Mouse (Mus musculus) stomach, embryonic 14.5 days (tissue): ENCODE results near the gene Prkca. TPM values are rescaled to one million over a fixed set of nuclear protein-coding genes. Genes with fewer than 3 reads are reported as not detected.

ENCODE experiments used
- ATAC-seq: fragments of 200-750 bp; cut with Nextera tagmentation; 2 replicates; pipeline ENCODE4 v1.8.0; 2017; ENCODE audit warnings: low read depth, moderate TSS enrichment; ENCODE audit not compliant: insufficient number of reproducible peaks, insufficient read depth, low FRiP score
- H3K27ac ChIP-seq: fragments of 300-500 bp; sonication (generic); 2 replicates; pipeline ENCODE4 v1.5.1; 2014; ENCODE audit warnings: mild to moderate bottlenecking, low read length, moderate library complexity, mixed read lengths
- H3K27me3 ChIP-seq: fragments of 300-500 bp; sonication (generic); 2 replicates; pipeline ENCODE4 v1.6.1; 2014; ENCODE audit warnings: low read length, control low read depth, mixed read lengths; ENCODE audit not compliant: control insufficient read depth, insufficient read depth
- H3K36me3 ChIP-seq: fragments of 300-500 bp; sonication (generic); 2 replicates; pipeline ENCODE4 v1.6.1; 2014; ENCODE audit warnings: mild to moderate bottlenecking, control low read depth, low read length, moderate library complexity, mixed read lengths; ENCODE audit not compliant: control insufficient read depth, insufficient read depth
- H3K4me1 ChIP-seq: fragments of 300-500 bp; sonication (generic); 2 replicates; pipeline ENCODE4 v1.6.1; 2014; ENCODE audit warnings: low read length, control low read depth, mixed read lengths; ENCODE audit not compliant: control insufficient read depth, insufficient read depth
- H3K4me2 ChIP-seq: fragments of 300-500 bp; sonication (generic); replicated peaks from 2 replicates; pipeline ENCODE4 v1.6.1; 2014; ENCODE audit warnings: low read depth, low read length, control low read depth
- H3K4me3 ChIP-seq: fragments of 300-500 bp; sonication (generic); 2 replicates; pipeline ENCODE4 v1.5.1; 2014; ENCODE audit warnings: low read depth, low read length, control low read depth
- H3K9ac ChIP-seq: fragments of 300-500 bp; sonication (generic); replicated peaks from 2 replicates; pipeline ENCODE4 v1.6.1; 2014; ENCODE audit warnings: low read depth, mild to moderate bottlenecking, control low read depth, low read length, moderate library complexity, mixed read lengths
- H3K9me3 ChIP-seq: fragments of 300-500 bp; sonication (generic); 2 replicates; pipeline ENCODE4 v1.6.1; 2016; ENCODE audit warnings: low read depth, low read length, control low read depth; ENCODE audit not compliant: control insufficient read depth
- WGBS: fragments of 180-500 bp; shearing (Covaris S2); extraction: QIAGEN DNeasy Blood & Tissue Kit; methylation state at CpG from one replicate; pipeline ENCODE4 v1.1.7; 2014; 5-methylcytosine and 5-hydroxymethylcytosine counted together
- polyA plus RNA-seq: library from polyadenylated mRNA; unstranded; fragments of >200 nt; fragmentation: Nextera tagmentation; extraction: Ambion mirVana; gene quantifications from 2 replicates; pipeline ENCODE4 v1.2.1, GENCODE M21; 2014

Gene Prkca
- polyA plus RNA-seq, 1 experiment from 2014 or later, result 8.6 TPM

- WGBS, result 47% methylated on average over 8 of the region's 8 CpGs
- H3K9ac ChIP-seq, result no peak overlapping the region
- peak; percentile 78; the same call in 1 of the 2 replicates for ATAC-seq
- no peaks in the 10 kb centered on the region for H3K27me3 ChIP-seq
- no peak overlapping the region for H3K4me2 ChIP-seq
- peak overlapping the region; percentile 33; the same call in 1 of the 2 replicates for H3K27ac ChIP-seq
- no peak overlapping the region for H3K4me3 ChIP-seq
- peaks cover 24% of the 10 kb centered on the region for H3K4me1 ChIP-seq
- no peaks in the 10 kb centered on the region for H3K9me3 ChIP-seq
- H3K36me3 ChIP-seq, result no peaks in the 10 kb centered on the region
These were observed 128.3 kb downstream of the Prkca start for GRCm38 (mm10) chr11:108215466-108215865.

GRCm38 (mm10) chr11:108214521-108215223 is 129.1 kb downstream of the Prkca start:
- Histone ChIP-seq H3K27ac (no peak overlapping the region), H3K36me3 (no peaks in the 10 kb centered on the region), H3K4me3 (no peak overlapping the region), H3K4me1 (peaks cover 24% of the 10 kb centered on the region), H3K4me2 (no peak overlapping the region), H3K9me3 (no peaks in the 10 kb centered on the region), H3K27me3 (no peaks in the 10 kb centered on the region), H3K9ac (no peak overlapping the region)
- no peak for ATAC-seq
- WGBS, result 80% methylated on average over 11 of the region's 11 CpGs

- no peak overlapping the region for H3K9ac ChIP-seq
- no peak overlapping the region for H3K4me2 ChIP-seq
- no peak overlapping the region for H3K27ac ChIP-seq
- ATAC-seq, result no peak
- H3K4me1 ChIP-seq, result peaks cover 24% of the 10 kb centered on the region
- WGBS, result 93% methylated on average over 10 of the region's 10 CpGs
- no peaks in the 10 kb centered on the region for H3K9me3 ChIP-seq
- H3K27me3 ChIP-seq, result no peaks in the 10 kb centered on the region
- no peak overlapping the region for H3K4me3 ChIP-seq
- no peaks in the 10 kb centered on the region for H3K36me3 ChIP-seq
These were observed 129.9 kb downstream of the Prkca start for GRCm38 (mm10) chr11:108213783-108214182.

GRCm38 (mm10) chr11:108212638-108213037 is 131.1 kb downstream of the Prkca start:
- no peaks in the 10 kb centered on the region for H3K9me3 ChIP-seq
- no peak overlapping the region for H3K4me2 ChIP-seq
- ATAC-seq, result no peak
- 90% methylated on average over 5 of the region's 5 CpGs for WGBS
- H3K36me3 ChIP-seq, result no peaks in the 10 kb centered on the region
- H3K4me3 ChIP-seq, result no peak overlapping the region
- H3K4me1 ChIP-seq, result peaks cover 24% of the 10 kb centered on the region
- no peak overlapping the region for H3K27ac ChIP-seq
- H3K9ac ChIP-seq, result no peak overlapping the region
- no peaks in the 10 kb centered on the region for H3K27me3 ChIP-seq

DNA sequence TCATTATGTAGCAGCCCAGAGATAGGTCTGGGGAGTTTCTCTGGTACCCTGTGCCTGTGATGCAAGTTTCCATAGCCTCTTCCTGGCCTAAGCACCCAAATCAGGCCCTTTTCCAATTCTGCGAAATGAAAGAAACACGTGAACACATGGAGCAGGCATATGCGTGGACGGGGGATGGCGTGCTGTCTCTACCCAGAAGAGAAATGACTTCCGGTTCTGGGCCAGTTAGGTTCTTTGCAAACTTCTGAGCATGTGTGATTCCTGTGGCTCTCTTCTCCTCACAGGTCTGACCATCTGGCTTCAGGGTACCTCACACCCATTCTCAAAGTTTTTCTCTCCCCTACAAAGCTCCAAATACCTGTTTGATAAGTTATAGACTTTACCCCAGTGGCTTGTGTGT is 131.7 kb downstream of the Prkca start:
- WGBS, result 62% methylated on average over 6 of the region's 6 CpGs
- Histone ChIP-seq H3K4me2 (no peak overlapping the region), H3K4me3 (no peak overlapping the region), H3K9me3 (no peaks in the 10 kb centered on the region), H3K27ac (no peak overlapping the region), H3K36me3 (no peaks in the 10 kb centered on the region), H3K9ac (no peak overlapping the region), H3K27me3 (no peaks in the 10 kb centered on the region), H3K4me1 (peaks cover 22% of the 10 kb centered on the region)
- ATAC-seq, result no peak

DNA sequence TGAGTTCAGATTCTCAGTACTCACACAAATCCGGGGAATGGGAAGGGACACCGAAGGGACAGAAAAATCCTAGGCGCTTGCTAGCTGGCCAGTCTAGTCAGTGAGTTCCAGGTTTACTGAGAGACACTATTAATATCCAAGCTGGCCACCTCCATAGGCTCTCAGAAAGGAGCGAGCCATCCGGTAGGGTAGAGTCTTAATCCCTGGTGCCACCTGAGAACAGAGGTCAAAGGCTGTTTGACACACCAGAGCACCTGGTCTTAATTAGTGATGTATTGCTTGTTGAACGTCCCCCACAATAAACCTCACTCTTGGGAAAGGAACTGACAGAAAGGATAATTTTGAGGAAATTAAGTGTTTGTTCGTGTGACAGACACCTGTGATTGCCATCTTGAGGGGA is 133.0 kb downstream of the Prkca start:
- no peak overlapping the region for H3K4me3 ChIP-seq
- 84% methylated on average over 7 of the region's 7 CpGs for WGBS
- peaks cover 13% of the 10 kb centered on the region; the same call in 1 of the 2 replicates for H3K4me1 ChIP-seq
- no peak overlapping the region for H3K27ac ChIP-seq
- H3K4me2 ChIP-seq, result no peak overlapping the region
- H3K27me3 ChIP-seq, result no peaks in the 10 kb centered on the region
- no peaks in the 10 kb centered on the region for H3K36me3 ChIP-seq
- no peak overlapping the region for H3K9ac ChIP-seq
- no peaks in the 10 kb centered on the region for H3K9me3 ChIP-seq
- ATAC-seq, result no peak

GRCm38 (mm10) chr11:108206602-108207001 is 137.1 kb downstream of the Prkca start:
- H3K27me3 ChIP-seq, result no peaks in the 10 kb centered on the region
- H3K9ac ChIP-seq, result no peak overlapping the region
- ATAC-seq, result no peak
- no peak overlapping the region for H3K4me2 ChIP-seq
- no peaks in the 10 kb centered on the region; the same call in 1 of the 2 replicates for H3K4me1 ChIP-seq
- no peak overlapping the region for H3K27ac ChIP-seq
- no peaks in the 10 kb centered on the region for H3K9me3 ChIP-seq
- WGBS, result 93% methylated on average over 2 of the region's 2 CpGs
- H3K4me3 ChIP-seq, result no peak overlapping the region
- H3K36me3 ChIP-seq, result no peaks in the 10 kb centered on the region

DNA sequence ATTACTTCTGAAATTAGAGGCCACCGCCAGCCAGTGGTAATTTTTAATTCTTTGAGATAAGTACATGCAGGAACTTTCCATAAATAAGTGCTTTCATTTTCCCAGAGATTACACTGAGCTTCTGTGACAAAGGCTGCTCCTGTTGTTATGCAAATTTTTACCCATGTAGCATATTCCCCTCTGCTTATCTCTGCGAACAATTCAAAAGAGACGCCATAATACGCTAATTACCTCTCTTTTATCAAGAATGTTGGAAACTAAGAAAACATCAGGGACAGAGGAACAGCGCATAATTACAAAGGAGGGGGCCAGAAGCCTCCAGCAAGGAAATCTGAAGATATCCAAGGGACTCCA is 138.9 kb downstream of the Prkca start:
- Histone ChIP-seq H3K9ac (no peak overlapping the region), H3K27me3 (no peaks in the 10 kb centered on the region), H3K36me3 (no peaks in the 10 kb centered on the region), H3K9me3 (no peaks in the 10 kb centered on the region), H3K4me2 (no peak overlapping the region), H3K4me3 (no peak overlapping the region), H3K27ac (no peak overlapping the region), H3K4me1 (no peaks in the 10 kb centered on the region)
- ATAC-seq, result no peak
- WGBS, result 68% methylated on average over 5 of the region's 5 CpGs
